Mouse (Mus musculus) C2C12 (cell line): ENCODE data around the gene Olfr1099.

Source experiments
- CEBPB ChIP-seq: IDR thresholded peaks from one replicate; pipeline ENCODE4 v1.6.1; 2011; ENCODE audit warnings: low read depth, mild to moderate bottlenecking, control low read depth, moderate library complexity
- CTCF ChIP-seq: IDR thresholded peaks from one replicate; pipeline ENCODE4 v1.5.1; 2011; ENCODE audit not compliant: control insufficient read depth, insufficient read depth, insufficient read length
- MYOD1 ChIP-seq: IDR thresholded peaks from one replicate; pipeline ENCODE4 v1.6.1; 2011; ENCODE audit warnings: low read depth; ENCODE audit not compliant: control insufficient read depth, insufficient read length

GRCm38 (mm10) chr2:86926557-86926956, 33.9 kb downstream of the Olfr1099 start:
- TF ChIP-seq CTCF (no peak), CEBPB (no peak), MYOD1 (no peak)
